Mouse (Mus musculus) megakaryocyte progenitor cell, adult 5-6 weeks (primary cell): ENCODE data around the gene Adcy9. TPM values are rescaled to one million over a fixed set of nuclear protein-coding genes. Genes with fewer than 3 reads are reported as not detected.
"Not testable (repeated sequence)": the region's sequence is repeated elsewhere in the genome, so short reads cannot be mapped to it uniquely, and the experiment has no call there.

Experiments used
- ATAC-seq: replicated peaks from 2 replicates; pipeline ENCODE4 v1.8.0; 2016; ENCODE audit warnings: mild to moderate bottlenecking, moderate TSS enrichment, inconsistent platforms; ENCODE audit not compliant: poor library complexity
- total RNA-seq, 2 experiments: library from RNA; stranded (forward) in 1 of 2; stranded (reverse) in 1 of 2; fragments of 157-497, 149-512 nt in 1 of 2; fragments of 200-1000 nt in 1 of 2; gene quantifications; 2 replicates each; pipeline versions ENCODE4 v1.2.3 to v1.2.4; 2015 to 2017

Adcy9 gene
- total RNA-seq, 2 experiments from 2014 or later: 2.7 to 3.7 TPM

GRCm38 (mm10) chr16:4394991-4395590 is 25.2 kb downstream of the Adcy9 start:
- ATAC-seq: no peak

DNA sequence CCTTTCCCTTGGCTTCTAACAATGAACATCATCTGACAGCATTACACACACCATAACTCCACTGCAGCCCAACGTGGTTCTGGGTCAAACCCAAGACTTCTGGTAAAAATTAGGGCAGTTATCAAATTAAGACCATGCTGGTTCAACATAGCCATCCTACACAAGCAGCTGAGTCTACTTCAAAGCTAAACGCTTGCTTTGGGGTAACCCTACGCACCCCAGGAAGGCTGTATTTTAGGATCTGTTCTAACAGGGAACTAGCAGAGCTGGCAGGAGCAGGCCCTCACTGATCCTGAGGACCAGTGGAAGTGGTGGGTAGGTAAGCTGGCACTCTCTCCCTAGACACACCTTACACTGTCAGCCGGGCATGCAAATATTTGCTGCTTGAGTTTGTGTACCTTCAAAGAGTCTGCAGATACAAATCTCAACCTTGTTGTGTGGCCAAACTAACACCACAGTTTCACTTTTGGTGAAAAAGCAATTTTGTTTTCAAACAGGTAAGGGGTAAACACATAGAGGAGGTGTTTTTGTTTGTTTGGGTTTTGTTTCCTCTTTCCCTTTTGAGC is 36.7 kb downstream of the Adcy9 start:
- no peak for ATAC-seq

DNA sequence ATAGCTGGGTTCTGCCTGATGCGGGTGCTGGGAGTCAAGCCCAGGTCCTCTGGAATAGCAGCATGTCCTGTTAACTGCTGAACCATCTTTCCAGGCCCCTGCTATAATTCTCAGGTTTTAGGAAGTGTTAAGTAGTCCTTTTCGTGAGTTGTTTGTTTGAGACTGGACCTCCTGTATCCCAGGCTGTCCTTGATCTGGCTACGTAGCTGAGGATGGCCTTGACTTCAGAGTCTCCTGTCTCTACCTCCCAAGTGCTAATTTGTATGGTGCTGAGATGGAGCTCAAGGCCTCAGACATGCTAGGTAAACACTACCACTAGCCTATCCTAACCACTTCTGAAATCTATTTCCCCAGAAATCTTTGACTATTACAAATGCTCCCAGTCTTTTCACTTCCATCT is 37.9 kb downstream of the Adcy9 start:
- ATAC-seq: no peak

DNA sequence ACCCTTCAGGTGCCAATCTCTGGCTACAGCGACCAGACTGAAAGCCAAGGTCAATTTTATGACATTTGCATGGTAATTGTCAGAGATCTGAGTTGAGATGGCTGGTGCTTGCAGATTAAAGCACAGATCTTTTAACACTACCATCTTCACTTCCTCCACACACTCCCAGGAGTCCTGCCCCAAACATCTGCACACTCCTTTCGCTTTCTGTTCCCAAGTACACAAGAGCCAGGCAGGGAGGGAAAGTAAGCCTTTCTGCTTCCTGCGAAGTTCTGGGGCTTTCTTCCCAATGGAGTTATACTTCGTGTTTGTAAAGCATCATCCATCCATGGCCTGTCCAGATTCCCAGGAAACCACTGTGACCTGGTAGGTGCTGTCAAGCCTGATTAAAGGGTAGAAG is 38.8 kb downstream of the Adcy9 start:
- peak; percentile 76 for ATAC-seq

- no peak for ATAC-seq
These were observed 41.5 kb downstream of the Adcy9 start for GRCm38 (mm10) chr16:4378788-4379187.

- ATAC-seq: no peak
These were observed 42.7 kb downstream of the Adcy9 start for GRCm38 (mm10) chr16:4377556-4377955.

DNA sequence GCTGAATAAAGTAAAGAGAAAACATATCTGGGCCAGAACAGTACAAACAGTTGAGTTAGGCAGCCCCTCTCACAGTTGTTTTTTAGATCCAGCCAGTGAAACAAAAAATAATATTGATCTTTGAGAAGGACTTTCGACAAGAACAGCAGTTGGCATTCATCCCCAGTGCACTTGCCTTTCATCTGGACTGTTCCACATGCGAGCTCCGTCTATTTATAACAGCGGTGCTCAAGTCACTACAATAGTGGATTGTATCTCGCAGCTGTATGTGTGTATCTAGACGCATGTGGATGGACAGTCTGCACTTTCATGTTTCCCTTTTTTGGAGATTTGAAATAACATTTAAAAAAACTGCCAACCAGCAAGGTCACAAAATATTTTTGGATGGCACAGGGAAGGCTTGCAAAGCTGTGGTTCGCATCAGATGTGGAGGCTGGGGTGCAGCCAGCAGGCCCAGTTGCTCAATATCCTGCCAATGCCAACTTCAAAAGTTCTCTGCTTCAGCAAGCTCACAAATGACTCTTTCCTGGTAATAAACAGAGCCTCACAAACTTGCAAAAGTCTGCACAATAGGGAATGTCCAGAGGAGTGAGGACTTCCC is 45.4 kb downstream of the Adcy9 start:
- peak; percentile 67 for ATAC-seq

DNA sequence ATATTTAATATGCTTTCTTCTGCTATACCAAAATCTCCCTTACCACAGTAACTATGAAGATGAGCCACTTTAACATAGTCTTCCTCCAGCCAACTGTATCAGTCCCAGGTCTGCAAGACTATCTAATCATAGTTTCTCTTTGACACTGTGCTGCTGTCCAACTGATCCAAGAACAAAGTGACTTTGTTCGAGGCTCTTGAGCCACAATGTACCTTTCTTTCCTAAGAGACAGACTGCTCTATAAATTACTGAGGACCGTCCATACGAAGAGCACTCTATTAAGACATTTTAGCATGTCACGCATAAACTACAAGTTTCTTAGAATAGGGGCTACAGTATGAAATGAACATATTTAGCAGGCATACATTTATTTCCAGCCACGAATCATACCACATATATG is 46.0 kb downstream of the Adcy9 start:
- no peak for ATAC-seq

- no peak for ATAC-seq
These were observed 49.3 kb downstream of the Adcy9 start for GRCm38 (mm10) chr16:4371039-4371438.

DNA sequence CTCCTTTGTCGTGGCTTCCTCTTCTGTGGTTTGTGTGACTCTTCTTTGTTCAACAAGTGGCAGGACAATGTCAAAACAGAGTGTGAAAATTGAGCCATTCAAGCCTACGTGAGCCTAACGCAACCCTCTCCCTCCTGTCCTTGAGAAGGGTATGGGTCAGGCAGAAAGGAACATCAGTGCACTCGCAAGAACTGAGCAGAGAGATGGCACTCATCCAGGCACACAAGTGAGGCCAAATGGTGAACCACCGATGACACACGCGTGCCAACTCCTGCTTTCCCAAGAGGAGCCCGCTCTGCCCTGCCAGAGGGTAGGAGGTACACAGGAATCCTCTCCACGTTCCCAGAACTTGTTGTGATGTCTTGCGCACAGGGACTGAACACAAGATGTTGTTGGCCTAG is 50.2 kb downstream of the Adcy9 start:
- peak; percentile 78 for ATAC-seq

GRCm38 (mm10) chr16:4367930-4368329 is 52.4 kb downstream of the Adcy9 start:
- no peak for ATAC-seq

- no peak for ATAC-seq
These were observed 53.0 kb downstream of the Adcy9 start for GRCm38 (mm10) chr16:4367291-4367690.

GRCm38 (mm10) chr16:4366671-4367070 is 53.6 kb downstream of the Adcy9 start:
- no peak for ATAC-seq

GRCm38 (mm10) chr16:4363341-4364116 is 56.8 kb downstream of the Adcy9 start:
- peak; percentile 76 for ATAC-seq

- no peak for ATAC-seq
These were observed 64.8 kb downstream of the Adcy9 start for GRCm38 (mm10) chr16:4355260-4356043.

- no peak for ATAC-seq
These were observed 77.7 kb downstream of the Adcy9 start for GRCm38 (mm10) chr16:4342579-4342978.

GRCm38 (mm10) chr16:4341316-4342062 is 78.8 kb downstream of the Adcy9 start:
- ATAC-seq: no peak

DNA sequence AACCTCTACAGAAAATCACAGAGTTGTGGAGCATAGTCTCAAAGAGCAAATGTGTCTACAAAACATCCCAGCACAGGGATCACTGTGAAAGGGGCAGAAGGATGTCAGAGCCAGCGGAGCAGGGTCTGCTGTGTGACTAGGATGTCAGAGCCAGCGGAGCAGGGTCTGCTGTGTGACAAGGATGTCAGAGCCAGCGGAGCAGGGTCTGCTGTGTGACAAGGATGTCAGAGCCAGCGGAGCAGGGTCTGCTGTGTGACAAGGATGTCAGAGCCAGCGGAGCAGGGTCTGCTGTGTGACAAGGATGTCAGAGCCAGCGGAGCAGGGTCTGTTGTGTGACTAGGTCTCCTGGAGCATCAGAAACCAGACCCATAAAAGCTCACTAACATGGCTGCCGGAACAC is 81.1 kb downstream of the Adcy9 start:
- ATAC-seq: not testable (repeated sequence)

DNA sequence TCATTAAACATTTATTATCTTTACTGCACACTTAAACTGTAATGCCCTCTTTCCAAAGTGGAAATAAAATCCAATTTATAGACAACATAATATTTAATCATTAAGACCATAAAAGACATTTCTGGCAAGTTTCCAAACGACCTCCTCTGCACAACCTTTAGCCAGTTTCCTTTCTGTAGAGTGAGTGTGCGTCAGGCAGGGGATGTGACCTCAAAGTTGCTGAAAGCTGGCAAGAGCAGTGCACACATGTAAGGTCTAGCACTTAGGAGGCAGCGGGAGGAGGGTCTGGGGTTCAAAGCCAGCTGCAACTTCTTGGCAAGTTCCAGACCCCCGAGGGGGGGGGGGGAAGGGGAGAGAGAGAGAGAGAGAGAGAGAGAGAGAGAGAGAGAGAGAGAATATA is 83.0 kb downstream of the Adcy9 start:
- no peak for ATAC-seq

- ATAC-seq: peak; percentile 85
These were observed 86.5 kb downstream of the Adcy9 start for GRCm38 (mm10) chr16:4333788-4334187.
